Mouse (Mus musculus): ENCODE data around the gene Tiam1.

Tiam1 gene

DNA sequence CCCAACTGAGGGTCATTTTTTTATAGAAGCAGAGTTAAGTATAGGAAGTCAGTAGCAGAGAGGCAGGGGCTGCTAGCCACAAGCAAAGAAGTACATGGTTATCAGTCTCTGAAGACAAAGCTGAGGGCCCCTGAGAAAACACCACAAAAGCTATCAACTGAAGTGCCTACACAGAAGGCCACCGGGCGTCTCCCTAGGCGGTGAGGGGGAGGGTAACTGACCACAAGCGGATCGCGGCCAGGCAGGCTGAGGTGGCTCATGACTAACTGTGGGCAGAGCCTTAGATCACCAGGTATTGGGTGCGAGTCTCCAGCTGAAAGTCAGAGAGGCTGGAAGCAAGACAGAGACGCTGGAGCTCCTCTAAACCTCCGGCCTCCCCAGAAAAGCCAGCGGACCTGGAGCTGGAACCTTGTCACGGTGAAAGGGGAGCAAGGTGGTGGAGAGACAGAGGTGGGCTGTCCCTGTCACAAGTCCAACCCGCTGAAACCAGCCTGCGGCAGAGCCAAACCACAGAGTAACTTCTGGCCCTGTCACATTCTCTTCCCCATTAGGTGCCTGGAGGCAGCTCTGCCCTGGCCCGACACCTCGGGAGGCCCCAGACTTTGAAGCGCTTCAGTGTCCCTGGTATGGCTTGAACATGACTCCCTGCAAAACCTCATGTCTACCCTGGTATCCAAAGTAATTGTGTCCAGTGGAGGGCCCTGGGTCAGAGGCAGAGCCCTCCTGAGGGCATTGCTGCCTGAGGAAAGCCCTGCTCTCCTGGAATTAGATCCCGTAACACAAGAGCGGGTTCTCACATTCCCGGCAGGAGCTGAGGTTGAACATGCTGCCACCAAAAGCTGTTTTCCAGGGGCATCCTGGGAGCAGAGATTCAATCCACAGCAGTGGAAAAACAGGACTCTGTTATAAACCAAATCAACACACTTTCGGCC lies 271.3 kb downstream of the Tiam1 start:
- no peak for DNase-seq

- DNase-seq: no peak
These were observed 272.2 kb downstream of the Tiam1 start for GRCm38 (mm10) chr16:89871382-89871781.

DNA sequence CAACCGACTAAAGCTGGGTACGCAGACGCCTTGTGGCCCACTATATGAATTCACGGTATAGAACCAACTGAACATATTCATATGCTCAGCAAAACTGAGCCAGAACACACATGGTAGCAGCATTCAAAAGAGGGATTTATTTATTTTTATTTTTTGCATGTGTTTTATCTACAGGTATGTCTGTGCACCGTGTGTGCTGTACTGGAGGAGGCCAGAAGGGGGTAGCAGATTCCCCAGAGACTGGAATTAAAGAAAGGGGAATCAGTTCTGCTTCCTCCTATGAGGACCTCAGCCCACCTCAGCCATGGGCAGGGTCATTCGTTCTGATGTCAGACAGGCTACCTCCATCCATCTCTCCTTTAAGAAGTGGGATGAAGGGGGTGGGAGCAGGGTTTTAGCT lies 273.5 kb downstream of the Tiam1 start:
- DNase-seq: no peak

- no peak for DNase-seq
These were observed 275.1 kb downstream of the Tiam1 start for GRCm38 (mm10) chr16:89868502-89868901.

GRCm38 (mm10) chr16:89867212-89867829 lies 276.2 kb downstream of the Tiam1 start:
- DNase-seq: no peak

GRCm38 (mm10) chr16:89865136-89865535 lies 278.4 kb downstream of the Tiam1 start:
- DNase-seq: no peak

DNA sequence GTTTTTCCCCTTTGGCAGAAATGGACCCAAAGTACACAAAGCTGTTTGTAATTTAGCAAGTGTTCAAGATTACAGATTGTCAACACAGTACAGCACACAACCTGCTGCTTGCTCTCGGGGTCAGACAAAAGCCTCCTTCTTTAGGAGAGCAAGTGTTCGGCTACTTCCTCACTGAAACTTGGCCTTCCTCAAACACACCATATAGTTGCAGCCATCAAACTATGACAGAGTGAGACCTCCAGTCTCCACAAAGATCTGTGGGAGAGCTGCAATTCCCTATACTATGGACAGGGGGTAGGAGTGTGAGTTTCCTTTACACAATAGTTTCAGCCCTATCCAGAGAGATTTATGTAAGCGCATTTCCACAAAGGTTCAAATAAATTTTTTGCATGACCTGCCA lies 278.9 kb downstream of the Tiam1 start:
- DNase-seq: no peak

DNA sequence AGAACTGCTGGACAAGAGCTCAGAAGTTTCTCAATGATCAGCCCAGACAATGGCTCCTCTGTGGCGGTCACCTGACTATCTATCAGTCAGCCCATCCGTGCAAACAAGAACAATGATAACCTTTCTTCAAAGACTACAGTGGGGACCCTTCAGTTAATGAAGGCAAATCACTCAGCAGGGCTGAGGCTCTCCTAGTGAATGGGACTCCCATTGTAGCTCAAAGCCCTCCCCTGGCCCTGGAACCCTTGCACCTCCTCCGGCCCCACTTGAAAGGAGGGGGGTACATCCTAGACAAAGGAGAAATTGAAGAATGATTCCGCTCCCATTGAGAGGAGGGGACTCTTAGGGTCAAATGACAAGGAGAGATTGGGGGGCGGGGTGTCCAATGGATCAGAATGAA lies 280.3 kb downstream of the Tiam1 start:
- no peak for DNase-seq

DNA sequence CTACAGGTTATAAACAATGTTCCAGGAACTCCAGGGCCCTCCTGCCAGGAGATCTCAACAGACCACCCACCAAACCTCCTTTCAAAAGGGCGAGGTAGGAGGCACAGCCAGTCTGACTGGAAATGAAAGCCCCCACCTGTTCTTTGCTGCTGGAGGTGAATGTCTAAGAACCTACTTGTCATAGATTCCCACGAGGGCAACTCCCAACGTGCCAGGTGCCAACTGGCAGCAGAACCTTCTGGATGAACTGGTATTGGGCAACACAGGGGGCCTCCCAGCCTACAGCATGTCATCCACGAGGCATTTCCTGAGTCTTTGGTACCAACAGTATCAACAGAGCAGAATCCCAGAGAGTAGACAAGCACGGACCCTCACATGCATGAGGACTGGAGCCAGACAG lies 282.0 kb downstream of the Tiam1 start:
- DNase-seq: no peak

GRCm38 (mm10) chr16:89860708-89861107 lies 282.9 kb downstream of the Tiam1 start:
- DNase-seq: no peak

- no peak for DNase-seq
These were observed 285.9 kb downstream of the Tiam1 start for GRCm38 (mm10) chr16:89857666-89858065.

GRCm38 (mm10) chr16:89854731-89855130 lies 288.8 kb downstream of the Tiam1 start:
- no peak for DNase-seq

DNA sequence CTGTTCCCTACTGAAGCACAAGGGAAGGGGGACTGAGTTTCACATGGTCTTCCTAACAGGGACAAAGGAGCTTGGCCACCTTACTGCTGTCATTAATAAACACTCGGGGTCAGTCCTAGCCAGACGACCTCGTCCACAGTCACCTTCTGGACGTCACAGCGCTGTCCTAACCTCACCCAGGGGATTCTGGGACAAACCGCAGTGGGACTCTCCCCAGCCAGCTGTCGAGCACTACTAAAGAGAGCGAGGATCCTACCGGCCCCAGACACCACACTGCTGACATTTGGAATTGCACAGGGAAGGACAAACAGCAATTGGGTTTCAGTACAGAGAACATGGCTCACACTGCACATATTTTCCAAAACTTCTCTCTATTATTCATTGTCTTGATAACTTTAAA lies 292.2 kb downstream of the Tiam1 start:
- no peak for DNase-seq

- no peak for DNase-seq
These were observed 294.6 kb downstream of the Tiam1 start for GRCm38 (mm10) chr16:89848651-89849597.

DNA sequence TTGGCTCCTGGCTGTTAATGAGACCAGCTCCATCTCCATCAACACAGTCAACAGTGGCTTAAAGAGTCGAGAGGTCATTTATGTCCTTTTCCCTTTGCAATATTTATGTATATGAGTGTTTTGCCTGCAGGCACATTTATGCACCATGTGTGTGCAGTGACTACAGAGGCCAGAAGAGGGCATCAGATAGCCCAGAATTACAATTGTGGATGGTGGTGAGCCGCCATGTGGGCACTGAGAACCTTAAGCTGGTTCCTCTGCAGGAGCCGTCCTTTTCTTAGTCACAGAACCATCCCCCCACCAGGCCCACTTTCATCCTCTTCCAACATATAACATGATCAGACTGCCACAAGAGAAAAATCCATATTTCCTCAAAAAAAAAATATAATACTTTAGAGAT lies 295.4 kb downstream of the Tiam1 start:
- no peak for DNase-seq

GRCm38 (mm10) chr16:89845461-89845860 lies 298.1 kb downstream of the Tiam1 start:
- DNase-seq: no peak

- DNase-seq: peak; percentile 45
These were observed 299.0 kb downstream of the Tiam1 start for GRCm38 (mm10) chr16:89844580-89844979.

DNA sequence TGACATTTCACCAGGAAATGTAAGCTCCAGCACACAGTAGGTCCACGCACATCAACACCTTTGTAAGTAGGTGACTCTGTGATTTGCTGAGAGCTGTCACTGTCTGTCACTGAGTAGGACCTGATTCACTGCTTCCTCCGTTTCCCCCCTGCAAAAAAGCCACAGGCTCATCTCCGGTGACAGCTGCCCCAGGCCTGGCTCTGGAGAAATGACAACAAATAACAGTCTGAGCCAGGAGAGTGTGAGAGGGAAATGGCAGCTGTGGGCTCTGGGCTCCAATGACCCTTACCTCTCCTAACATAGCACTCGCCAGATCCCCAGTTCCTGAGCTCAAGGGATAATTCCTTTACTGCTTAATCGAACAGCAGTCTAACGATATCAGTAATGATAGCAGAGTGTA lies 301.7 kb downstream of the Tiam1 start:
- no peak for DNase-seq

GRCm38 (mm10) chr16:89840361-89840760 lies 303.2 kb downstream of the Tiam1 start:
- no peak for DNase-seq

DNA sequence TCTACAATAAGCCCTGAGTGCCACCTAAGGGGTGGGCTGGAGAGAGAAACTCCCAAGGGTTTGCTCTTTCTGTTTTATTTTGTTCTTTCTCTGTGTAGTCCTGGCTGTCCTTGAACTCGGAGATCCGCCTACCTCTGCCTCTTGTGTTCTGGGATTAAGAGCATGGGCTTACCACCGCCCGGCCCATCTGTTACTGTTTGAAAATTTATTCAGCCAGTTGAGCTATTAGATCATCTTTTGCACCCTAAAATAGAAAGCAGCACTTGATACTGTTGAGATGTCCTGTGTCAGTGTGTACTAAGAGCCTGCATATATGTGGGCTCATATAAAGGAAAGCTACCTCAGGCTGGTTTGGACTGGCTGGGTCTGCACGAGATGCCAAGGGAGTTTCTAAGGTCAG lies 303.7 kb downstream of the Tiam1 start:
- DNase-seq: no peak

- peak; percentile 53 for DNase-seq
These were observed 306.5 kb downstream of the Tiam1 start for GRCm38 (mm10) chr16:89837096-89837495.

GRCm38 (mm10) chr16:89835551-89835950 lies 308.0 kb downstream of the Tiam1 start:
- DNase-seq: no peak

GRCm38 (mm10) chr16:89833011-89833410 lies 310.6 kb downstream of the Tiam1 start:
- no peak for DNase-seq
